Mouse (Mus musculus) bone marrow, adult 2 months (tissue): ENCODE results near the gene H2-Oa. TPM values are rescaled to one million over a fixed set of nuclear protein-coding genes. Genes with fewer than 3 reads are reported as not detected.
A peak's percentile ranks its signal among the peaks of the same experiment; 100 is the strongest.

Experiments used
- H3K27ac ChIP-seq: fragments of 200-500 bp; 2 replicates; pipeline ENCODE4 v1.5.1; 2012; ENCODE audit warnings: low read depth, mild to moderate bottlenecking, control low read depth, inconsistent platforms, low read length; ENCODE audit not compliant: control insufficient read depth, poor library complexity, insufficient read depth
- H3K4me1 ChIP-seq: fragments of 200-500 bp; 2 replicates; pipeline ENCODE4 v1.6.1; 2011; ENCODE audit warnings: low read length; ENCODE audit not compliant: control insufficient read depth, insufficient read depth
- H3K4me3 ChIP-seq: fragments of 200-500 bp; replicated peaks from 2 replicates; pipeline ENCODE3; 2011; ENCODE audit warnings: mild to moderate bottlenecking, low read depth, low read length, control low read depth; ENCODE audit not compliant: control insufficient read depth
- CTCF ChIP-seq: fragments of 200-500 bp; IDR thresholded peaks from 2 replicates; pipeline ENCODE4 v1.5.1; 2011; ENCODE audit warnings: low read length, control low read depth; ENCODE audit not compliant: control insufficient read depth, insufficient read depth
- POLR2A ChIP-seq: fragments of 200-500 bp; IDR thresholded peaks from 2 replicates; pipeline ENCODE4 v1.6.1; 2011; ENCODE audit warnings: low read depth, mild to moderate bottlenecking, control low read depth, low read length, borderline replicate concordance; ENCODE audit not compliant: control insufficient read depth
- WGBS: fragments of 180-500 bp; shearing (Covaris S2); methylation state at CpG from one replicate; pipeline ENCODE4 v1.1.7; 2018; 5-methylcytosine and 5-hydroxymethylcytosine counted together
- polyA plus RNA-seq: library from polyadenylated mRNA; stranded (reverse); fragments of >200 nt; gene quantifications from 2 replicates; pipeline ENCODE4 v1.2.4, GENCODE M21; 2011; ENCODE audit warnings: low replicate concordance; ENCODE audit not compliant: missing spikeins, insufficient read depth, insufficient read length

H2-Oa gene
- polyA plus RNA-seq, 1 experiment = 6.3 TPM

GRCm38 (mm10) chr17:34094283-34095035 lies 2.3 kb downstream of the H2-Oa start:
- TF ChIP-seq POLR2A (no peak), CTCF (no peak)
- peaks cover 16% of the 10 kb centered on the region for H3K4me1 ChIP-seq
- H3K4me3 ChIP-seq = no peak overlapping the region
- WGBS = 35% methylated on average over 27 of the region's 27 CpGs
- H3K27ac ChIP-seq = peak overlapping the region; percentile 9; the same call in 1 of the 2 replicates

DNA sequence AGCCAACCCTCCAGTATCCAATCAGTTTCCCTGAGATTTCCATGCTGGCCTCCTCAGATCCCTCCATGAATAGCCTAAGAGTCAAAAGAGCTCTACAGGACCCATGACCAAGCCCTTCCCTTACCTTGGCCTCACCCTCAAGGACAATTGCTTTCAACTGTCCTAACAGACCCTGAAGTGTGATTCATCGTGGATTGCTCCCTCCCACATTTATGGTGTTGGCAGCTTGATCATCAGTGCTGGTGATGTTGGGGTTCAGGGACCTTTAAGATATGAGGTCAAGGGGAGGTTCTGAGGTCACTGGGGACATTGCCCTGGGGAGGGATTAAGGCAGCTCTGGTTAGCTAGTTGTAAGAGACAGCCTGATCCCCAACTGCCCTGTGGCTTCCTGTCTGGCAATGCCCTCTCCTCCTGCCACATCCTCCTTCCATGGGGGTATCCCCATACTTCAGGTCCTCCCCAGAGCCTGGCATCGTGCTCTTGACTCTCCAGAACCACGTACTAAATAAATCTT lies 4.4 kb downstream of the H2-Oa start:
- no peak for TF ChIP-seq CTCF
- no peak for TF ChIP-seq POLR2A
- no peak overlapping the region for H3K27ac ChIP-seq
- no peak overlapping the region for H3K4me3 ChIP-seq
- WGBS = 14% methylated on average over 3 of the region's 3 CpGs
- peaks cover 16% of the 10 kb centered on the region for H3K4me1 ChIP-seq

GRCm38 (mm10) chr17:34097272-34097671 lies 5.1 kb downstream of the H2-Oa start:
- no peak overlapping the region for H3K27ac ChIP-seq
- no peak overlapping the region for H3K4me3 ChIP-seq
- 19% methylated on average over 5 of the region's 5 CpGs for WGBS
- TF ChIP-seq POLR2A = no peak
- no peak for TF ChIP-seq CTCF
- H3K4me1 ChIP-seq = peaks cover 18% of the 10 kb centered on the region

GRCm38 (mm10) chr17:34098709-34099479 lies 6.8 kb downstream of the H2-Oa start:
- TF ChIP-seq POLR2A (no peak), CTCF (no peak)
- Histone ChIP-seq H3K4me1 (peaks cover 18% of the 10 kb centered on the region), H3K27ac (no peak overlapping the region), H3K4me3 (no peak overlapping the region)
- WGBS = 53% methylated on average over 10 of the region's 10 CpGs

DNA sequence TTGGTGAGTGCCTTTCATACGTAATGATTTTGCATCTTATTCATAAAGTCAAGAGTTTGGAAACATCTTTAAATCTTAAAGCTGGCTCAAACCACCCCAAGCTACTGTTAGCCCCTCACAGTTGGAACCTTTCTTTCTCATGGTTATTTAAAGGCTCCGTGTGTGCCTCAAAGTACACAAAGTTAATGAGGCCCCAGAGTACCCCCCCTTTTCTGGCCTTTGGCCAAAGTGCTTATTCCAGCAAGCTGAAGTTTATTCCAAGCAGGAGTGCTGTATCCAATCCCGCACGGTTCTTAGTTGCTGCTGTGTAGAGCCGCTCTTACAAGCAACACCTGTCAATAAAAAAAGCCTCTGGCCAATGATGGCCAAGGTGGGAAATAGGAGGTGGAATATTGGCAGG lies 7.4 kb downstream of the H2-Oa start:
- 87% methylated on average over 5 of the region's 5 CpGs for WGBS

DNA sequence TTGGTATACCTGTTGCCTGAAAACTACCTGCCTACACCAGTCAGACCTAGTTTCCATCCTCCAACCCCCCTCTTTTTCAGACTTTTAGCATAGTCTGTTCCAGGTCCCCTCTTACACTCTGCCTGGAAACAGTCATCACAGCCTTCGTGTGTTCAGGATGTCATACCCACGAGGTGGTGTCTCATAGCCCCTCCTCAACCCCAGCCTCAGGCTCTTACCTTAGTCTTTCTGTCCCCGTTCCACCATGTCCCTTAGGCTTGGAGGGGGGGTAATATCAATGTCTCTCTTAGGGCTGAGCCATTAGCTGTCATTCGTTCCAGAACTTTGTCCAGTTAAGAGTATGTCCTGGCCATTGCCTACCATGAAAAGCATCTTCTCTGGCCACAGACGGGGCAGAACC lies 9.0 kb downstream of the H2-Oa start:
- TF ChIP-seq CTCF (no peak), POLR2A (no peak)
- peaks cover 10% of the 10 kb centered on the region for H3K4me1 ChIP-seq
- 21% methylated on average over 5 of the region's 5 CpGs for WGBS
- H3K27ac ChIP-seq = peak overlapping the region; percentile 99; the same call in 1 of the 2 replicates
- no peak overlapping the region for H3K4me3 ChIP-seq

More for the DNA sequence above, 7.4 kb downstream of the H2-Oa start:
- Histone ChIP-seq H3K27ac (no peak overlapping the region), H3K4me3 (no peak overlapping the region), H3K4me1 (peaks cover 15% of the 10 kb centered on the region)
- TF ChIP-seq CTCF = no peak
- TF ChIP-seq POLR2A = no peak

DNA sequence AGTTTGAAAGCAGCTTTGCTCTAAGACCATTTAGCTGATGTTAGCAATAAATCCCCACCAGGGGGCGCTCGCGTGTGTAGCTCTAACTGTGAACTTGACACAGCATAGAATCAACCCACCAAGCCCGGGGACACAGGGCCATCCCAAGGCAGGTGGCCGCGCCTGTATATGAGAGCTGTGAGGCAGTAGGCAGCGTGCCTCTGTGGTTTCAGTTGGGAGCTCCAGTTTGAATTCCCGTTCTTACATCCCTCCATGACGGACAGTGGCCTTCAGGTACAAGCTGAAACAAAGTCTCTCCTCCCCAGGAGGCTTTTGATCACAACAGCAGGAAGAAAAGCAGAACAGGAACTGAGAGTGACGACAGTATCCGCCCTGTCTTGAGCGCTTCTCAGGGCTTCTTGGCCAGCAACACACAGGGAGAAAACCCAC lies 9.5 kb downstream of the H2-Oa start:
- peak overlapping the region; percentile 99 for H3K27ac ChIP-seq
- peak overlapping the region; percentile 77 for H3K4me3 ChIP-seq
- under 1% methylated on average over 12 of the region's 12 CpGs for WGBS
- H3K4me1 ChIP-seq = peaks cover 7% of the 10 kb centered on the region
- TF ChIP-seq POLR2A = no peak
- peak; percentile 77 for TF ChIP-seq CTCF

DNA sequence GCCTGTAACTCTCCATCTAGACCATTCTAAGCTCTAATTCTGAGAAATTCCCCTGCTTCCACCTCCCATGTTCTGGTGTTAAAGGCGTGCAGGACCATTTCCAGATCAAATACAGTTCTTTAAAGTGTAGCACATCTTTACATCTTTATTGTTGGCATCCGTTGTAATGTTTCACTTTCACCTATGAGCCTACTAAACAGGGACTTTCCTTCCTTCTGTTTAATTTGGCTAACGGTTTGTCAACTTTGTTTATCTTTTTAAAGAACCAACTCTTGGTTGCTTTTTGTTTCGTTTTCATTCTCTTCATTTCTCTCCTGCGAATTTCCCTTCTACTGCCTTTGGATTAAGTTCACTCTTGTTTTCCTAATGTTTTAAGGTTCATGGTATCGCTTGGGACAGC lies 10.7 kb downstream of the H2-Oa start:
- no peak for TF ChIP-seq CTCF
- no peak for TF ChIP-seq POLR2A
- Histone ChIP-seq H3K4me3 (peak overlapping the region; percentile 58), H3K4me1 (peaks cover 3% of the 10 kb centered on the region; the same call in 1 of the 2 replicates), H3K27ac (no peak overlapping the region; the same call in 1 of the 2 replicates)
- 3% methylated on average over 6 of the region's 6 CpGs for WGBS
